Mouse (Mus musculus) erythroid progenitor cell, adult 5-6 weeks (primary cell): ENCODE measurements around the gene Camta1. TPM values are rescaled to one million over a fixed set of nuclear protein-coding genes. Genes with fewer than 3 reads are reported as not detected.

ENCODE experiments used
- ATAC-seq: replicated peaks from 2 replicates; pipeline ENCODE4 v1.8.0; 2016; ENCODE audit warnings: moderate number of reproducible peaks, mild to moderate bottlenecking, moderate TSS enrichment, inconsistent platforms; ENCODE audit not compliant: poor library complexity, low FRiP score, severe bottlenecking
- total RNA-seq, 2 experiments: library from RNA; stranded (forward) in 1 of 2; stranded (reverse) in 1 of 2; fragments of 150-400 nt in 1 of 2; fragments of 186-747, 209-891 nt in 1 of 2; gene quantifications; 2 replicates each; pipeline versions ENCODE4 v1.2.3 to v1.2.4; 2015 to 2017; ENCODE audit warnings: low replicate concordance in 2 of 2

Camta1 gene
- total RNA-seq, 2 experiments from 2014 or later = 13.5 to 67.5 TPM

- ATAC-seq = no peak
Measured at GRCm38 (mm10) chr4:151415376-151415775, 446.3 kb downstream of the Camta1 start.

- no peak for ATAC-seq
Measured at GRCm38 (mm10) chr4:151414952-151415351, 446.7 kb downstream of the Camta1 start.

- no peak for ATAC-seq
Measured at GRCm38 (mm10) chr4:151411641-151412061, 450.0 kb downstream of the Camta1 start.

GRCm38 (mm10) chr4:151411016-151411415 is 450.7 kb downstream of the Camta1 start:
- ATAC-seq = no peak

- no peak for ATAC-seq
Measured at GRCm38 (mm10) chr4:151409291-151409690, 452.4 kb downstream of the Camta1 start.

GRCm38 (mm10) chr4:151408811-151409210 is 452.9 kb downstream of the Camta1 start:
- no peak for ATAC-seq

- no peak for ATAC-seq
Measured at GRCm38 (mm10) chr4:151408246-151408645, 453.4 kb downstream of the Camta1 start.

- no peak for ATAC-seq
Measured at GRCm38 (mm10) chr4:151407129-151407528, 454.5 kb downstream of the Camta1 start.

GRCm38 (mm10) chr4:151404581-151405256 is 457.0 kb downstream of the Camta1 start:
- no peak for ATAC-seq

GRCm38 (mm10) chr4:151401685-151402397 is 459.8 kb downstream of the Camta1 start:
- ATAC-seq = no peak

GRCm38 (mm10) chr4:151396536-151396935 is 465.1 kb downstream of the Camta1 start:
- ATAC-seq = no peak

GRCm38 (mm10) chr4:151389345-151389744 is 472.3 kb downstream of the Camta1 start:
- ATAC-seq = no peak

GRCm38 (mm10) chr4:151386701-151387451 is 474.8 kb downstream of the Camta1 start:
- ATAC-seq = no peak

GRCm38 (mm10) chr4:151385985-151386700 is 475.5 kb downstream of the Camta1 start:
- ATAC-seq = no peak

GRCm38 (mm10) chr4:151377731-151378130 is 483.9 kb downstream of the Camta1 start:
- ATAC-seq = no peak

- no peak for ATAC-seq
Measured at GRCm38 (mm10) chr4:151376234-151376633, 485.4 kb downstream of the Camta1 start.

- no peak for ATAC-seq
Measured at GRCm38 (mm10) chr4:151372855-151373566, 488.7 kb downstream of the Camta1 start.

GRCm38 (mm10) chr4:151366941-151367545 is 494.6 kb downstream of the Camta1 start:
- no peak for ATAC-seq
